Comparison of ENCODE assay signal across 18 mouse cellular contexts in genomic region chr3:69583798-69584197, GRCm38 (mm10).
"Had no signal": no experiment of that assay in that cellular context is flagged by ENCODE, and none has a peak within 500 bp of the region (broad histone marks: within the 10 kb centered on the region; RNA-seq: fewer than 3 reads in every experiment).

No protein-coding gene starts in this region.

- H3K9me3 ChIP-seq: liver, embryonic 13.5 days; neural tube, embryonic 12.5 days; neural tube, embryonic 15.5 days had no signal

- H3K9ac ChIP-seq: liver, embryonic 13.5 days; neural tube, embryonic 12.5 days; neural tube, embryonic 15.5 days had no signal

- H3K27ac ChIP-seq: left cerebral cortex, adult 2 months; liver, embryonic 13.5 days; neural tube, embryonic 12.5 days; neural tube, embryonic 15.5 days; stomach, postnatal 0 days had no signal

- H3K27me3 ChIP-seq: liver, embryonic 13.5 days; neural tube, embryonic 12.5 days; neural tube, embryonic 15.5 days had no signal

- H3K4me2 ChIP-seq: liver, embryonic 13.5 days; midbrain, embryonic 11.5 days; neural tube, embryonic 12.5 days; neural tube, embryonic 15.5 days had no signal

- H3K4me3 ChIP-seq: left cerebral cortex, adult 2 months; liver, embryonic 13.5 days; neural tube, embryonic 12.5 days; neural tube, embryonic 15.5 days had no signal

- H3K36me3 ChIP-seq: liver, embryonic 13.5 days had no signal

- DNase-seq: kidney, postnatal 25 days; layer of hippocampus, postnatal 36 days; liver, embryonic 13.5 days; lung, adult 2 months; lung, postnatal 14 days; lung, postnatal 4 days; midbrain, embryonic 14.5 days; right cerebral cortex, adult 18-20 months; right cerebral cortex, postnatal 14 days; right cerebral cortex, postnatal 4 days; thymus, adult 2 months; thymus, postnatal 14 days; thymus, postnatal 4 days had no signal

- H3K4me1 ChIP-seq: neural tube, embryonic 12.5 days; neural tube, embryonic 15.5 days had no signal
